Mouse (Mus musculus) brown adipose tissue, adult 24 weeks (tissue): ENCODE measurements around the gene Samd4. TPM values are rescaled to one million over a fixed set of nuclear protein-coding genes. Genes with fewer than 3 reads are reported as not detected.
"Not testable (repeated sequence)": the region's sequence is repeated elsewhere in the genome, so short reads cannot be mapped to it uniquely, and the experiment has no call there.

ENCODE experiments used
- H3K27ac ChIP-seq: fragments of 200-500 bp; replicated peaks from 2 replicates; pipeline ENCODE4 v1.5.1; 2012; ENCODE audit warnings: low read depth, mild to moderate bottlenecking, low read length
- H3K4me1 ChIP-seq: fragments of 200-500 bp; 2 replicates; pipeline ENCODE4 v1.6.1; 2012; ENCODE audit warnings: low read length, mixed read lengths; ENCODE audit not compliant: control insufficient read depth, insufficient read depth, insufficient read length
- H3K4me3 ChIP-seq: fragments of 200-500 bp; 2 replicates; pipeline ENCODE4 v1.5.1; 2012; ENCODE audit warnings: low read depth, mild to moderate bottlenecking, low read length, moderate library complexity; ENCODE audit not compliant: insufficient read depth
- polyA plus RNA-seq: library from polyadenylated mRNA; stranded (reverse); fragments of >200 nt; gene quantifications from 2 replicates; pipeline ENCODE4 v1.2.4, GENCODE M21; 2012; ENCODE audit not compliant: missing spikeins, insufficient read depth, insufficient read length

Gene Samd4
- polyA plus RNA-seq, 1 experiment, result 3.3 TPM

DNA sequence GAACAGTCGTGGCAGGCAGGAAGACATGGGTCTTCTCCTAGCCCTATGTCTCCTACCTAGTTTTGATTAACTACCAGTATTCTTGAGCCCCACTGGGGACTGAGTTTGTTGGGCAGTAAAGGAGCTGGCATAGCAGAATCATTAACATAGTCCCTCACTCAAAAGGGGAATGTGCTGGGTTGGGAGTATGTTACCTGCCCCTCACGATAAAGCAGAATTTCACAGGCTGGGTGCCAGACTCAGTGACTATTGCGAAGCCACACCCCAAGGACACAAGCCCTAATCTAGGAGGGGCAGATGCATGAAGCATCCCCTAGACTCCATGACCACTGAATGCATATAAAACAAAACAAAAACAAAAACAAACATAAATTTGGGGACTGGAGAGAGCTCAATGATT, 212.4 kb downstream of the Samd4 start:
- no peak overlapping the region for H3K4me3 ChIP-seq
- no peaks in the 10 kb centered on the region for H3K4me1 ChIP-seq
- H3K27ac ChIP-seq, result no peak overlapping the region

DNA sequence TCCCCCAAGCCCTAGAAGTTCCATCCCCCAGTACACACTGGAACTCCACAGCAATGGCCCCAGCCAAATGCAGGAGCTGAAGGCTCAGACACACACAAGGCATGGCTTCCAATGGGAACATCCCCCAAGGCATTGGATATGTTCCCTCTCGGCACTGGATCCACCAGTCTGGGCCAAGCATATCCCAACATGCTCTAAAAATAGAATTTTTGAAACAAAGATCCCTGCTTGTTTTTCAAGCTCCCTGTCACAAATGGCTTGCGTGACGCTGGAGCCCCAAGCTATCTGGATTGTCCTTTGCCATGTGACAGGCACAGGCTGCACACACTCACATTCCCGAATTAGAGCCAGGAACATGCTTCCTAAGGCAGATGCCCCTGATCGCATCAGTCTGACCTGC, 213.7 kb downstream of the Samd4 start:
- Histone ChIP-seq H3K4me1 (no peaks in the 10 kb centered on the region), H3K27ac (no peak overlapping the region), H3K4me3 (no peak overlapping the region)

DNA sequence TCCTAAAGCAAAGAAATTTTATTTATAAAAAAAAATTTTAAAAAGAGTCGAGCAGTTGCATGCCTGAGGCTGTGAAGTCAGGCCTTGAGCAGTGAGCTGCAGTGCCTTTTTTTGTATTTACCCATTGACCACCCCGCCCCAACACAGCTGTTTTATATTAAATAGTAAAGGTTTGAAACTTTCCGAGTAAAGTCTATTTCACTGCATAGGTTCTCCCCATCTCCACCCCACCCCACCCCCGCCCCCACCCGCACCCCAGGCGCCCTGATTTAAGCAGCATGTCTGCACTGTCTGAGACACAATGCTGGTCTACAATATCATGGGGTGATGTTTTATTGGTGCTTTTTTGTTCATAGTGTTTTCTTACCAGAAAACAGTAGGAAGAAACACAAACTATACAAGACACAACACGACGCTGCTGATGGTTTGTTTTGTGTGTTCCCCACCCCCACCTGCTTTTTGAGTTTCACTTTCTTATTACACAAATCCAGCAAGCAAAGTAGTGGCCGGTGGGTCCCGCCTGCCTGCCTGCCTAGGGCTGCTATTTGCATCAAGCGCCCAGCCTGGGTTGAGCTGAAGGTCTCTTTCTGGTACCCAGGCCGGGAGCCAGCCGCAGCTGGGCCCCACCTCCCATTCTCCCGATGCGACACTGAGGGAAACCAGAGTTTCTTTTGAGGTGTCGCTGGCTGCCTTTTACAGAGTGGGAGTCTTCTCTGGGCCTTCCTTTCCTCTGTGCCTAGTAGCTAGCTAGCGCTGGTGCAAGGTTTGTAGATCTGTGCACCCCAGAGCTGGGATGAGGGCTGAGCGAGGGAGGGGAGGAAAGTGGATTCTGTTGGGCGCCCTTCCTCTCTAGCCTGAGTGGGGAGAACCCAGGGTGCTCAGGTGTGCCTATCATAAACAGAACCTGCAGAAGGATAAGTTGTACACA, 221.9 kb downstream of the Samd4 start:
- Histone ChIP-seq H3K27ac (no peak overlapping the region), H3K4me3 (peak overlapping the region; percentile 43), H3K4me1 (no peaks in the 10 kb centered on the region)

DNA sequence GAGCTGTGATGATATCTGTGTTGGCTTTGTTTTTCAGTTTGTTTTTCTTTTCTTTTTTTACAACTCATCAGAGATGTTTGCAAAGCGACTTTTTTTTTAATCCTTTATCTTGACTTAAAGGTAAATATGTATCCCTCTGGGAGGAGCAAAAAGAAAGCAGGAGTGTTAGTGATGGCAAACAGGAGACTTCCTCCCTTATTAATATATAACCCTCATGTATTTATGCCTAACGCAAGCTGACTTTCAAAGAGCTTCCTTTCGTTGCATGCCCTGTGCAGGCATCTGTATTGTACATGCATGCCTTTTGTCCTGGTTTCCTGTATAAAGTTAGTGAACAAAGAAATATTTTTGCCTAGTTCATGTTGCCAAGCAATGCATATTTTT, 222.5 kb downstream of the Samd4 start:
- H3K4me3 ChIP-seq, result no peak overlapping the region
- H3K27ac ChIP-seq, result no peak overlapping the region
- no peaks in the 10 kb centered on the region for H3K4me1 ChIP-seq

DNA sequence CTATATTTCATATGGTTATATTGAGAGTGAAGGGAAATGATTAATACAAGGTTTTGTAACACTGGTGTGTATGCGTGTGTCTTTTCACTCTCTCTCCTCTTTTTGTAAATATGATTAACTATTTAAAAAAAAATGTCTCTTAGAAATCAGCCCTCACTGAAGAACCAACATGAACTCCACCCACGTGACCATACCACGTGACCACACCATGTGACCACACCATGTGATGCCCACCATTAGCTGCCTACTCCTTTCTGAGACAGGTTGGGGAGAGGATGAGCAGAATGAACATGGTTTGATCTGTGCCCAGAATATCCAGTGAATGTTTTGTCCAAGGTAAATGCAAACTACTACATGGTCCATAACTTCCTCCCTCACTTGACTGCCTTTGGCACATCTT, 223.1 kb downstream of the Samd4 start:
- H3K4me1 ChIP-seq, result no peaks in the 10 kb centered on the region
- no peak overlapping the region for H3K27ac ChIP-seq
- H3K4me3 ChIP-seq, result no peak overlapping the region

DNA sequence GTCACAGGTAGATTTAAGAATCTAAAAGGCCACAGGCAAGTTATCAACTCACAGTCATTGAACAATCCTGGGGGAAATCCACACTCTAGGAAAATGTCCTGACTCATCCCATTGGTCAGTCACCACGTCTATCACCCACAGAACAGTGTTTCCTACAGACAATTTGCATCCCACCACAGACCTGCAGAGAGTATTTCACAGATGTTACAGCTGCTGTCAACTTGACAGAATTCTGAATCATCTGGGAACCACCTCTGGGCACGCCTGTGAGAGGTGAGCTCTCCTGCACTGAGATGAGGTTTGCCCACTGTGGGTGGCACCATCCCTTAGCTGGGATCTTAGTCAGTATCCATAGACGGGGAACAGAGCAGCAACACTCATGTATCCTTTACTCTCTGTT, 224.8 kb downstream of the Samd4 start:
- Histone ChIP-seq H3K27ac (no peak overlapping the region), H3K4me1 (no peaks in the 10 kb centered on the region)

DNA sequence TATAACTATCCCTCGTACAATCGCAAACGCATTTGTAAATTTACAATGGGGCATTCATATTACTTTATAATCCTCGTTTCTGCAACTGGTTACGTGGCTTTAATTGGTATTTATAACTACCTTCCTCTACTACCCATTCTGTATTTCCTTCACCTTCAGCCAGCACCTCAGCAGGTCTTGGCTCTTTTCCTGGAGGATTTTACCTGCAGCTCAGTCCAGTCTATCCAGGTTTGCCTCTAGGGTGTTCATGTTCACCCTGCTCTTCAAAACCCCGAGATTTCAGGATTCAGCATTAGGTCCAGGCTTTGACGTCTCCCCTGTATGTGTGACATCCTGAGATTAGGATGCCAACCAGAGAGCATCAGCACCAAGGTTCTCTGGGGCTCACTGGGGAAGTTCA, 227.7 kb downstream of the Samd4 start:
- not testable (repeated sequence) for H3K4me3 ChIP-seq, H3K27ac ChIP-seq, H3K4me1 ChIP-seq

More for the DNA sequence above, 224.8 kb downstream of the Samd4 start:
- no peak overlapping the region for H3K4me3 ChIP-seq

DNA sequence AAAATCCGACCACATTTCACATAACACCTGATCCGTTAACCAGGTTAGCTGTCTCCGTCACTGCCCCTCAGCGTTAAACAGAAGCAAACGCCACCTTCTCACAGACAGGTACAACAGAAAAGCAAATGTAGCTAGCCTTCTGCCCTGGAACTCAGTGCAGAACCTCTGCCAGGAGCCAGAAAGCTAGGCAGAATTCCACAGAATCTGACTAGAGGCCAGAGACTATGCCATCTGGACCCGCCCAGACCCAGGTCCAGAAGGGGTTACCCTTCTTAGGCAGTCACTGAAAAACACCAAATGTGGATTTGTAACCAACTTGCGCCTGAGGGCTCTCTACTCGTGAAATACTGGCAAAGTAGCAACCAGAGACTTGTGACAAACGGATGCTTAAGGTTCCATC, 228.7 kb downstream of the Samd4 start:
- Histone ChIP-seq H3K4me1 (no peaks in the 10 kb centered on the region), H3K27ac (no peak overlapping the region), H3K4me3 (no peak overlapping the region)

DNA sequence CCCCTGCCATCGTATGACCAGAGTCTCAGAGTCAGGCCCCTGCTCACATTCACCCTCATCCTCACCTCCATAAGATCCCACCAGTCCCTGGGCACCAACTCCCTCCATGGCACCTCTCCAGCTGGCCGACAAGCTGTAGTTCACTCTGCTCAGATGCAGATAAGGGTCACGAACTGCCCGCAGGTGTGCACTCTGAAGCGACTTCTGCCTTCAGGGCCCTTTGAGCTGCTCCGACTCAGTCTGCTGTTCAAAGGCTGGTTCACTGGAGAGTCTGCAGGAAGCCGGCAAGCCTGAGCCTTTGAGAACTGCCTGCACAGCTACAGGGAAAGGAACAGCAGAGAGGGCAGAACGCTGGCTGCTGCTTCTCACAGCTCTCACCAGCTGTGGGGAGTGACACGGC, 232.5 kb downstream of the Samd4 start:
- Histone ChIP-seq H3K4me1 (no peaks in the 10 kb centered on the region), H3K27ac (no peak overlapping the region), H3K4me3 (no peak overlapping the region)

DNA sequence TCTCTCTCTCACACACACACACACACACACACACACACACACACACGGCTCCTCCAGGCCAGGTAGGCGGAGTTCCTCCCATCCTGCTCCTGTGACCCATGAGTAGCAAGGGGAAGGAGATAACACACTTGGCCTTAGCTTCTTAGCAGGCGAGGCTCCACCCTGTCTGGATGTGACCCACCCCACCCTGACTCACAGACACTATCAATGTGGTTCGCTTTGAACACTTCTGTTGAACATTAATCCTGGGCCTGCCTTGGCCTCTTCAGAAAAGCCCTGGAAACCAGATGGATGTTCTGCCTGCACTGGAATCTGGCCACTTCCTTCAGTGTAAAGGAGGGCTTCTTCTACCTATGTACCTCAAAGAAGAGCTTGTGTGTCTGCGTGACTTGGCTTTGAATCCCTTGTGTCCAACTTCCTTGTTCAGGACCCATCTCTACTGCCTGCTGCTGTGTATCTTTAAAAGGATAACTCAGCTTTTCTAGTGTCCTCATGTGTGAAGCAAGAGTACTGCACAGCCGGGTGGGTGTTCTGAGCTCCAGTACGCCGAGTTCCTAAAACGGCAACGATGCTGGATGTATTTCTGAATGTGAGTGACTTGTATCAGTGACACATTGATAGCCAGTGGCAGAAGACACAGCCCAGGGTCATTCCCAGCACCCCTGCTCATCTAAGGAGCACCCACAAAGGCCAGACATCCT, 233.6 kb downstream of the Samd4 start:
- H3K27ac ChIP-seq, result no peak overlapping the region
- H3K4me1 ChIP-seq, result no peaks in the 10 kb centered on the region

DNA sequence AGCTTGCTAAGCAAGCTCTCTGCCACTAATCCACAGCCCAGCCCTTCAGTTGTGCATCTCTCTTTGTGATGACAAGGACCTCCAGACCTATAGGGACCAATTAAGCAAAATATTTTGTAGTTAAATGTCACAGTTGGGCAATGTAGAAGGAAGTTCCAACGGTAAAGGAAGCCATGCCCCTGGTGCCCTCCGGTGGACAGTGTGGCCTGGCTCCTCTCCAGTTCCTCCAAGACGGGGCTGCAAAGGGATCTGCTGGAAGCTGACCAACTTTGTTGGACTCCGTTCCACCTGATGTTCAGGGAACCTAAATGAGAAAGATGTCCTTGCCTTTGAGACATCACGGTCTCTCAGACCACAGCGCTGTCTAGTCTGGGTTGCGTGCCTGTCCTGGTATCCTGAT, 234.9 kb downstream of the Samd4 start:
- no peak overlapping the region for H3K4me3 ChIP-seq
- H3K4me1 ChIP-seq, result no peaks in the 10 kb centered on the region
- H3K27ac ChIP-seq, result no peak overlapping the region

More for the DNA sequence above, 233.6 kb downstream of the Samd4 start:
- H3K4me3 ChIP-seq, result no peak overlapping the region

DNA sequence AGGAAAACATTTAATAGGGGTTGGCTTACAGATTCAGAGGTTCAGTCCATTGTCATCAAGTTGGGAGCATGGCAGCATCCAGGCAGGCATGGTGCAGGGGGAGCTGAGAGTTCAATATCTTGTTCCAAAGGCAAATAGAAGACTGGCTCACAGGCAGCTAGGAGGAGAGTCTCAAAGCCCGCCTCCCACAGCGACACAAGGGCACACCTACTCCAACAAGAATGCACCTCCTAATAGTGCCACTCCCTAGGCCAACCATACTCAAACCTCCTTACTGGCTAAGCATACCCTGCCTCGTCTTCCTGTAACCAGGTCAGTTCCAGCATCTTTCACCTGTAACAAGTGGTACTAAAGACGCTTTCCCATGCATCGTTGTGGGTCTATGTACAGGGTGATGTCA, 245.3 kb downstream of the Samd4 start:
- H3K4me3 ChIP-seq, result no peak overlapping the region
- H3K4me1 ChIP-seq, result no peaks in the 10 kb centered on the region
- H3K27ac ChIP-seq, result no peak overlapping the region

DNA sequence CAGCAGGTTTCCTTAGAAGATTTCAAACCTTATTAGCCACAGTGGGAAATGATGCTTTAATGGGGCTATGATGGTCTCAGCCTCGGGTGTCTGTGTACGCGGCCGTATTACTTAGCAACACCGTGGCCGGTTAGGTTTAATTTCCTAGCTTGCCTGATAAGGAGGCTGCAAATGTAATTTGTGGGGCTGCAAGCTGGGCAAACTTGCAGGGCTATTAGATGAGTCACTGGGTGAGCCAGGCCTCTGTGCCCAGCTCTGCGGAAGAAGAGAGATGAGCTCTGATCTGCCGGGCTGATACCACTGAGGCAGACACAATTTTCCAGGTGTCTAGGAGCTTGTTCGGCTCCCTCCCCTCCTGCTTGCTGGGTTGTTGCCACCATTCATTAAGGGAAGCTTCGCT, 251.3 kb downstream of the Samd4 start:
- no peaks in the 10 kb centered on the region for H3K4me1 ChIP-seq
- H3K27ac ChIP-seq, result no peak overlapping the region
- no peak overlapping the region for H3K4me3 ChIP-seq

DNA sequence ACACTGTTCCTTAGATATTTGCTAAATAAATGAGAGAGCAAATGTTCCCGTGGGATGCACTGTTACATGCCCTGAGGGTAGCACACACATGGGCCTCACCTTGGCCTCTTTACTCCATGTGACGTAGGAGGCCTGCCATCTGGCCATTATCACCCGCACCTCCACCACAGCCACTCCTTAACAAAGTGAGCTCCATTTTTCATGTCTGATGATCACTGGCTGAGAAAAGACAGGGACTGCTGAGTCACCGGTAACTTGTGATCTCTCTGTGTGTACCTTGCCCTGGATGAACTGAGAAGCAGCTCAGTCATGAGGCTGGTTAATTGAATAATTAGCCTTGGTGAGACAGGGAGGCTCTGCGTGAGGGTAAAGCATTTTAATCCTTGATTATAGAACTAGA, 254.0 kb downstream of the Samd4 start:
- H3K4me1 ChIP-seq, result no peaks in the 10 kb centered on the region
- no peak overlapping the region for H3K4me3 ChIP-seq
- H3K27ac ChIP-seq, result no peak overlapping the region

DNA sequence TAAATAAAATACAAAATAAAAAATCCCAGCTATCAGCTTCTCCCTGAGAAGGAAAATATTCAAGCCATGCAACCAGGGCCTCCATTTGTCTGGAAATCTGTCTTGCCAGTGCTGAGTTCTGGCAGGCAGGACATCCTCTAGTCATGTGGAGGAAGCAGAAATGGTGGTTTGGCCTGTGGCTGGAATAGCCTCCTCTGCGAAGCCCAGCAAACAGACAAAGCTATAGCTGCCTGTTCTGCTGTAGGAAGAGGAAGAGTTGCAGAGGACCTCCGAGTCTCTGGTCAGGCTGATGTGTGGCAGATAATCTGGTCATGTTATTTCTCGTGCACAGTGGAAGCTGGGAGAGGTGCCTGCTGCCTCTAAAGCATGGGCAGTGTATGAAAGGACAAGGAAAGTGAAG, 256.2 kb downstream of the Samd4 start:
- Histone ChIP-seq H3K4me1 (no peaks in the 10 kb centered on the region), H3K4me3 (no peak overlapping the region), H3K27ac (no peak overlapping the region)

DNA sequence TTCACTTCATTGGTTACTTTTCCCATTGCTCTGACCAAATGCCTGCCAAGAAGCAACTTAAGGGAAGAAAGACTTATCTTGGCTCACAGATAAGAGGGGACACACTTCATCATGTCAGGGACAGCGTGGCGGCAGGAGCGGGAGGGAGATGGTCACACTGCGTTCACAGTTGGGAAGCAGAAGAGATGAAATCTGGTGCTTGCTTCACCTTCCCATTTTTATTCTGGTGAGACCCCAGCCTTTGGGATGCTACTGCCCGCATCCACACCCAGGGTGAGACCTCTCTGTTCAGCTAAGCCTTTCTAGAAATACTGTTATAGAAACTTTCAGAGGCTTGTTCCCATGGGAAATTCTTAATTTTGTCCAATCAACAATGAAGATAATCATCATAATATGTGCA, 261.7 kb downstream of the Samd4 start:
- Histone ChIP-seq H3K4me1 (no peaks in the 10 kb centered on the region), H3K27ac (no peak overlapping the region), H3K4me3 (no peak overlapping the region)
